Mouse (Mus musculus) cortical plate, adult 2 months (tissue): ENCODE results near the gene Arrdc3.
A peak's percentile ranks its signal among the peaks of the same experiment; 100 is the strongest.

Source experiments
- CTCF ChIP-seq: fragments of 200-500 bp; IDR thresholded peaks from 2 replicates; pipeline ENCODE4 v1.5.1; 2011; ENCODE audit warnings: mild to moderate bottlenecking, control low read depth, low read length; ENCODE audit not compliant: insufficient read depth; ENCODE audit errors: extremely low read depth
- POLR2A ChIP-seq: fragments of 200-500 bp; IDR thresholded peaks from 2 replicates; pipeline ENCODE4 v1.6.1; 2011; ENCODE audit warnings: mild to moderate bottlenecking, low read length, control low read depth; ENCODE audit not compliant: insufficient read depth; ENCODE audit errors: extremely low read depth

DNA sequence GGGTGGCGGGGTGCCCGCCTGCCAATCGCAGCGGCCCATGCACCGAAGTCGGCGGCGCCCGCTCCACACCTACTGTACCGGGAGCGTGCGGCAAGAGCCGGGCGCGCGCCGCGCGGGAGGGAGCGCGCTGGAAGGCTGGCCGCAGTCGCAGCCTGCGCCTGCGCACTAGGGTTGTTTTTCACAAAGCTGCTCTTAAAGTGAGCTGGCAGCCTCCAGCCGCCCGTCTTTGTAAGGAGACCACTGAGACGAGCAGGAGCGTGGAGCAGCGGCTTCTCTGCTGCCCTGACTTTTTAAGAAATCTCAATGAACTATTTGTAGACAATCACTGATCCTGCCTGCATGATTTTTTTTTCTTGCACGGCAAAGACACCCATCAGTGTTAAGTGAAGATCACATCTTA lies at the start of gene Arrdc3:
- TF ChIP-seq POLR2A, result peak; percentile 100
- no peak for TF ChIP-seq CTCF
